Mouse (Mus musculus): ENCODE data around the gene Sept1. TPM values are rescaled to one million over a fixed set of nuclear protein-coding genes. Genes with fewer than 3 reads are reported as not detected.

The Sept1 gene
- total RNA-seq, 1 experiment: 85.8 TPM

DNA sequence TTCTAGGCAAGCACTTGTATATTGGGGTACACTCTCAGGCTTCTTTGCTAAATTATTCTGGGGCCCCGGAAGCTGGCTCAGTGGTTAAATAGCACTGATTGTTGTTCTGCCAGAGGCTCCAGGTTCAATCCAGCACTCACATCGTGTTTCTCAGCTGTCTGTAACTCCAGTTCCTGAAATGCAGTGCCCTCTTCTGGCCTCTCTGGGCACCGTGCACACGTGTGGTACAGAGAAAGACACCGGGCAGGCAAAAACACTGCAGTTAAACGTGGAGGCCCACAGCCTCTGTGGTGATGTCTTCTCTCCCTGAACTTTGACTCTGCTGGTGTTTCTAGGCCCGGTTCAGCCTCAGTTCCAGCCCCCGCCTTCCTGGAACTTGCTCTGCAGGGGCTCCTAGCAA is 45.4 kb upstream of the Sept1 start:
- Histone ChIP-seq H3K4me3 (ENCODE audit: insufficient read depth in 1 of 2, low read depth in 1 of 2, low read length in 2 of 2, poor library complexity in 1 of 2, severe bottlenecking in 1 of 2) (no peak overlapping the region), H3K36me3 (ENCODE audit: control insufficient read depth, insufficient read depth, low read length, poor library complexity, severe bottlenecking) (no peaks in the 10 kb centered on the region), H3K9me3 (ENCODE audit: control insufficient read depth, insufficient read depth, low read depth, low read length) (no peaks in the 10 kb centered on the region), H3K27ac (ENCODE audit: insufficient read depth, low read depth, low read length, poor library complexity, severe bottlenecking) (no peak overlapping the region), H3K9ac (ENCODE audit: insufficient read depth, low read depth, low read length, poor library complexity, severe bottlenecking) (peak overlapping the region; percentile 36), H3K4me1 (ENCODE audit: control insufficient read depth in 2 of 2, insufficient read depth in 2 of 2, low read length in 2 of 2, poor library complexity in 1 of 2) (peaks cover 0 to 14% of the 10 kb centered on the region in 2 experiments; a peak in 3 of 4 replicates)
- in situ Hi-C loops (cut with MboI; ENCODE audit: low sequenced_read_pairs in 2 of 2, unreplicated experiment in 2 of 2): no loop called here
- DNase-seq (ENCODE audit: low read depth, low spot score): no peak
- TF ChIP-seq MAFK (IDR thresholded peaks at IDR 0.05; ENCODE audit: insufficient read depth, low read depth, low read length): no peak
- TF ChIP-seq ZC3H11A (IDR thresholded peaks at IDR 0.05; ENCODE audit: borderline replicate concordance, low read depth, low read length): 0 out of 2 replicates have a peak, but pooled peaks have one; percentile 1

DNA sequence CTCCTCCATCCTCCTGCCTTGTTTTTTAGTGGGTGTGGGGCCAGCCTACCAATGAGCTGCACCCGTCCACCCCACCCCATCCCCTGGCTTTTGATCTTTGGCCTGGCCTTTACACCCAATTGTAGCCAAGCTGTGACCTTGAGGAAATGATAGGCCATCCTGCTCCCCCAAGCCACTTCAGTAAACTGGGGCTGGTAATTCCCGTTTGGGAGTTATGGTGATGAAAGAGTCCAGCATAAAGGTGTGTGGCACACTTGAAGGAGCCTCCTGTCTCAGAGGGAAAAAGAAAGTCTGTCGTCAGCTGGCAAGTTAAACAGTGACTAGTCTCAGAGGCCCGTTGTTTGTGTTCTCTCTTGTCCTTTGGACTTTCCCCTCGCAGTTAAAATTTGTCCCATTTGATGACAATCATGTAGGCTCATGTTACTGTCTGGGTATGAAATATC is 43.6 kb upstream of the Sept1 start:
- Histone ChIP-seq H3K9me3 (ENCODE audit: control insufficient read depth, insufficient read depth, low read depth, low read length) (no peaks in the 10 kb centered on the region), H3K27ac (ENCODE audit: insufficient read depth, low read depth, low read length, poor library complexity, severe bottlenecking) (no peak overlapping the region), H3K4me3 (ENCODE audit: insufficient read depth in 1 of 2, low read depth in 1 of 2, low read length in 2 of 2, poor library complexity in 1 of 2, severe bottlenecking in 1 of 2) (no peak overlapping the region), H3K9ac (ENCODE audit: insufficient read depth, low read depth, low read length, poor library complexity, severe bottlenecking) (no peak overlapping the region), H3K4me1 (ENCODE audit: control insufficient read depth in 2 of 2, insufficient read depth in 2 of 2, low read length in 2 of 2, poor library complexity in 1 of 2) (peaks cover 0 to 14% of the 10 kb centered on the region in 2 experiments; a peak in 3 of 4 replicates), H3K36me3 (ENCODE audit: control insufficient read depth, insufficient read depth, low read length, poor library complexity, severe bottlenecking) (peaks cover 7% of the 10 kb centered on the region; the same call in 1 of the 2 replicates)
- no peak for DNase-seq (ENCODE audit: low read depth, low spot score)
- no peak for TF ChIP-seq HCFC1 (IDR thresholded peaks at IDR 0.05; ENCODE audit: borderline replicate concordance, insufficient read depth, low read length)
- in situ Hi-C loops (cut with MboI; ENCODE audit: low sequenced_read_pairs in 2 of 2, unreplicated experiment in 2 of 2): no loop called here

DNA sequence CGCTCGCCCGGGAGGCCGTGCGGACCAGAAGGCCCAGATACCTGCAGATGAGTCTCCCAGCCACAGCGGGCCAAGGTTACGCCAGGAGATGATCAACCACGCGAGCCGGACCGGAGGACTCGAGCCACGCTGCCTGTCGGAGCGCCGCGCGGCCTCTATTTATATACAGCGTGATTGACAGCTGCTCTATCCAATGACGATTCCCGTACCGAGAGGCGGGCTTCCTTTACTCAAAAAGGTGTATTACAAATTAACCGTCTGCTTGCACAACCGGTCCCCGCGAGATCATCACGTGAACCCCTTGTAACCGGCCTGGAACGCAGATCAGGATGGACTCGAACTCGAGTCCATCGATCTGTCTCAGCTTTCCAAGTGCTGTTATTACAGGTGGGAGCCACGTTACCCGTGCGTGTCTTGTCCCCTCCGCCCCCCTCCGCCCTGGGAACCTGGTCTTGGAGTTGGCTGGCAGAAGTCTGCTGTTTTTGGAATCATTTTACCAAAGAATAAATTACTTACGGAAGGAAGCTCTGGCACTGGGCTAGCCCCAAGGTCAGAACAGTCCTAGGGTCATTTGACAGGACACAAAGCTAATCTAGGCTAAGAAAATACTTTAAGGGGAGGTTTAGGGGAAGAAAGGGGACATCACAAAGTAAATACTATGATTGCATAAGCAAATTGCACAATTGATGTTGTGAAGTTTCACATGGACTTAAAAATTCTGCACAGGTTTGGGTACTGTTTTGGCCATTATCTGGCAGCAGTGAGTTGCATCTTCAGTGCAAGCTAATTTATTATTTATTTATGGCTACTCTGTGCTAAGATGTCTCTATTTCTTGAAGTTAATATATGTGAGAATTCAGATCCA is 41.2 kb upstream of the Sept1 start, which contains the start of gene Sephs2:
Gene Sephs2, minus strand, starts transcription at position 131 of the 865 bp plus-strand sequence.
- DNase-seq (ENCODE audit: low read depth, low spot score): peak; percentile 90
- Histone ChIP-seq H3K9ac (ENCODE audit: insufficient read depth, low read depth, low read length, poor library complexity, severe bottlenecking) (peak within 1 kb of the TSS; percentile 96), H3K4me3 (ENCODE audit: insufficient read depth in 1 of 2, low read depth in 1 of 2, low read length in 2 of 2, poor library complexity in 1 of 2, severe bottlenecking in 1 of 2) (peak within 1 kb of the TSS; percentile 86 to 93), H3K27ac (ENCODE audit: insufficient read depth, low read depth, low read length, poor library complexity, severe bottlenecking) (peak within 1 kb of the TSS; percentile 56; the same call in 1 of the 2 replicates), H3K9me3 (ENCODE audit: control insufficient read depth, insufficient read depth, low read depth, low read length) (no peaks in the 10 kb centered on the region), H3K4me1 (ENCODE audit: control insufficient read depth in 2 of 2, insufficient read depth in 2 of 2, low read length in 2 of 2, poor library complexity in 1 of 2) (peaks cover 0 to 10% of the 10 kb centered on the region in 2 experiments; a peak in 2 of 4 replicates), H3K36me3 (ENCODE audit: control insufficient read depth, insufficient read depth, low read length, poor library complexity, severe bottlenecking) (peaks cover 11% of the 10 kb centered on the region)
- in situ Hi-C loops (cut with MboI; ENCODE audit: low sequenced_read_pairs in 2 of 2, unreplicated experiment in 2 of 2): no loop called here
- no peak for TF ChIP-seq ZC3H11A (IDR thresholded peaks at IDR 0.05; ENCODE audit: borderline replicate concordance, low read depth, low read length)
- TF ChIP-seq CHD2 (IDR thresholded peaks at IDR 0.05; ENCODE audit: low read depth, low read length): peak; percentile 90
- TF ChIP-seq HCFC1 (IDR thresholded peaks at IDR 0.05; ENCODE audit: borderline replicate concordance, insufficient read depth, low read length): peak; percentile 67; the same call in 1 of the 2 replicates
- TF ChIP-seq MAFK (IDR thresholded peaks at IDR 0.05; ENCODE audit: insufficient read depth, low read depth, low read length): no peak

DNA sequence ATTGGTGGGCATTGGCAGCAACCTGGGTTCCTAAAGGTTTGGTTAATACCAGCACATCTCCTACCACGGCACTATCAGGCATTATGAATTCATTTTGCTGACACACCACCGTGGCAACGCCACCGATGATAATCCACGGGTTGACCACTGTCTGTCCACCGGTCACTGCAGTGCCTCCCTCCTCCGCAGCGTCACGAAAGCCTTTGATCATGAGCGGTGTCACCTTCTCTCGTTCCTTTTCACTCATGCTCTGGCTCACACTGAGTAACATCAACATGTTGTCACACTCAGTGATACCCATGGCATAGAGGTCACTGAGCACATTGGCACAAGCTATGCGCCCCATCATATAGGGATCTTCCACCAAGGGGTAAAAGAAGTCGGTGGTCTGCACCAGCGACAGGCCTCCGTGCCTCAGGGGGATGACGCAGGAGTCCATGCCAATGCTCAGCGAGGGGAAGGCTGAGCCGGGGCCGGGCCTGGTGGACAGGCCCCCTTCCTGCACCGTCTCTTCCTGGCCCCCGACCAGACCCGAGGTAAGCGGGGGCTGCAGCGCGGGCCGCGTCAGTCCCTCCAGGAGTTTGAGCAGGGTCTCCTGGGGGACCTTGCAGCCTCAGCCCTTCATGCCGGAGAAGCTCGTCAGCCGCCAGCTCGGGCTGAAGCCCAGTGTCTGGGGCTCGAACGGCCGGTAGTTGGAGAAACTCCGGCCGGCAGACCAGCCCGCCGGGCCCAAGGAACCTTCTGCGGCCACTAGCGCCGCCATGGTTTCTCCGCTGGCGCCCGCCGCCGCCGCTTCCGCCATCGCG is 40.4 kb upstream of the Sept1 start:
- H3K9me3 ChIP-seq (ENCODE audit: control insufficient read depth, insufficient read depth, low read depth, low read length): no peaks in the 10 kb centered on the region
- peaks cover 11% of the 10 kb centered on the region for H3K36me3 ChIP-seq (ENCODE audit: control insufficient read depth, insufficient read depth, low read length, poor library complexity, severe bottlenecking)
- in situ Hi-C loops (cut with MboI; ENCODE audit: low sequenced_read_pairs in 2 of 2, unreplicated experiment in 2 of 2): no loop called here
- peak overlapping the region; percentile 96 for H3K9ac ChIP-seq (ENCODE audit: insufficient read depth, low read depth, low read length, poor library complexity, severe bottlenecking)
- TF ChIP-seq CHD2 (IDR thresholded peaks at IDR 0.05; ENCODE audit: low read depth, low read length) (no peak), MAFK (IDR thresholded peaks at IDR 0.05; ENCODE audit: insufficient read depth, low read depth, low read length) (no peak), ZC3H11A (IDR thresholded peaks at IDR 0.05; ENCODE audit: borderline replicate concordance, low read depth, low read length) (no peak), ZNF384 (IDR thresholded peaks at IDR 0.05; ENCODE audit: low read depth, low read length) (no peak), HCFC1 (IDR thresholded peaks at IDR 0.05; ENCODE audit: borderline replicate concordance, insufficient read depth, low read length) (no peak)
- H3K4me1 ChIP-seq (ENCODE audit: control insufficient read depth in 2 of 2, insufficient read depth in 2 of 2, low read length in 2 of 2, poor library complexity in 1 of 2): peaks cover 0 to 5% of the 10 kb centered on the region in 2 experiments; a peak in 1 of 4 replicates
- H3K4me3 ChIP-seq (ENCODE audit: insufficient read depth in 1 of 2, low read depth in 1 of 2, low read length in 2 of 2, poor library complexity in 1 of 2, severe bottlenecking in 1 of 2): peak overlapping the region; percentile 86 to 93
- DNase-seq (ENCODE audit: low read depth, low spot score): no peak
- H3K27ac ChIP-seq (ENCODE audit: insufficient read depth, low read depth, low read length, poor library complexity, severe bottlenecking): peak overlapping the region; percentile 56; the same call in 1 of the 2 replicates
